Mouse (Mus musculus) adrenal gland, adult (tissue): Measurements from ENCODE around the gene Pias4.

Experiments
- DNase-seq, 2 experiments: peaks; one replicate each; pipeline ENCODE4 v3.0.0; 2022 to 2023; ENCODE audit warnings: low spot score in 1 of 2; ENCODE audit not compliant: inconsistent age in 2 of 2

The Pias4 gene

GRCm38 (mm10) chr10:81174617-81175344, 7.1 kb upstream of the Pias4 start:
- DNase-seq = peak; percentile 89 to 96

GRCm38 (mm10) chr10:81173132-81173531, 5.4 kb upstream of the Pias4 start:
- DNase-seq = peak; percentile 88 to 95

GRCm38 (mm10) chr10:81169411-81169900, 1.7 kb upstream of the Pias4 start:
- peak in 1 of 2 experiments; percentile 60 for DNase-seq

GRCm38 (mm10) chr10:81168521-81169244, 960 bp upstream of the Pias4 start:
- peak; percentile 88 to 95 for DNase-seq

- no peak for DNase-seq
Measured at GRCm38 (mm10) chr10:81168087-81168431, 336 bp upstream of the Pias4 start.

- peak in 1 of 2 experiments; percentile 51 for DNase-seq
Measured at GRCm38 (mm10) chr10:81165118-81165517, 2.6 kb downstream of the Pias4 start.

GRCm38 (mm10) chr10:81162318-81162652, 5.4 kb downstream of the Pias4 start:
- DNase-seq = no peak

- DNase-seq = peak; percentile 65 to 76
Measured at GRCm38 (mm10) chr10:81161602-81162317, 6.0 kb downstream of the Pias4 start.

- DNase-seq = no peak
Measured at GRCm38 (mm10) chr10:81154736-81155135, 13.0 kb downstream of the Pias4 start.

GRCm38 (mm10) chr10:81154313-81154712, 13.4 kb downstream of the Pias4 start:
- no peak for DNase-seq

GRCm38 (mm10) chr10:81152609-81153008, 15.1 kb downstream of the Pias4 start:
- peak in 1 of 2 experiments; percentile 57 for DNase-seq

GRCm38 (mm10) chr10:81151261-81151660, 16.5 kb downstream of the Pias4 start:
- DNase-seq = no peak

- DNase-seq = peak in 1 of 2 experiments; percentile 74
Measured at GRCm38 (mm10) chr10:81146296-81146695, 21.4 kb downstream of the Pias4 start.

- DNase-seq = no peak
Measured at GRCm38 (mm10) chr10:81145778-81146177, 21.9 kb downstream of the Pias4 start.

- DNase-seq = no peak
Measured at GRCm38 (mm10) chr10:81145307-81145706, 22.4 kb downstream of the Pias4 start.

GRCm38 (mm10) chr10:81144667-81145066, 23.1 kb downstream of the Pias4 start:
- DNase-seq = peak in 1 of 2 experiments; percentile 57

- DNase-seq = peak in 1 of 2 experiments; percentile 54
Measured at GRCm38 (mm10) chr10:81143845-81144437, 23.8 kb downstream of the Pias4 start.

GRCm38 (mm10) chr10:81143157-81143633, 24.5 kb downstream of the Pias4 start:
- peak; percentile 77 to 87 for DNase-seq

GRCm38 (mm10) chr10:81142551-81142981, 25.2 kb downstream of the Pias4 start:
- DNase-seq = peak; percentile 55 to 86

- no peak for DNase-seq
Measured at GRCm38 (mm10) chr10:81141455-81142210, 26.1 kb downstream of the Pias4 start.
